ENCODE assay signal across 9 mouse cellular contexts in the genomic region with DNA sequence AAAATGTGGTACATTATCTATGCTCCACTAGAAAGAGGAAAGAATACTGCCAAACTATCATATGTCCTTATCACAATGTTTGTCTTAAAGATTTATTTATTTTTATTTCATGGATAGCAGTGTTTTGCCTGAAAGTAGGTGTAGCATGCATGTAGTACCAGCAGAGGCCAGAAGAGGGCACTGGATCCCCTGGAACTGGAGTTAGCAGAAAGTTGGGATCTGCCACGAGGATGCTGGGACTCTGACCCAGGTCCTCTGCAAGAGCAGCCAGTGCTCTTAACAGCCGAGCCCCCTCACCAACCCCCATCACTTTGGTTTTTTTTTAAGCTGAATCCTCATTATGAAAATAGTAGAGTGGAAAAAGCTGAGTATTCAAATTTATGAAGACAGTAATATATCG. TPM values are rescaled to one million over a fixed set of nuclear protein-coding genes. Genes with fewer than 3 reads are reported as not detected.
A peak's percentile ranks its signal among the peaks of the same experiment; 100 is the strongest.
DNase-seq lines count a peak whose midpoint lies in the region; ATAC-seq and TF ChIP-seq lines count a peak whose summit lies in the region.
"Had no signal": no experiment of that assay in that cellular context is flagged by ENCODE, and none has a peak within 500 bp of the region (broad histone marks: within the 10 kb centered on the region; RNA-seq: fewer than 3 reads in every experiment).

No protein-coding gene starts in this region.

- no peaks in the 10 kb centered on the region for H3K9me3 ChIP-seq in lung, postnatal 0 days (ENCODE audit: low read length)
- H3K9me3 ChIP-seq: embryonic facial prominence, embryonic 15.5 days had no signal

- H3K27ac ChIP-seq in lung, postnatal 0 days (ENCODE audit: low read length): no peak overlapping the region
- H3K27ac ChIP-seq: embryonic facial prominence, embryonic 15.5 days had no signal

- no peak overlapping the region for H3K4me3 ChIP-seq in lung, postnatal 0 days (ENCODE audit: low read depth, low read length)
- H3K4me3 ChIP-seq: embryonic facial prominence, embryonic 15.5 days had no signal

- WGBS in lung, postnatal 0 days: 81% methylated on average over 3 of the region's 3 CpGs

- DNase-seq in heart, postnatal 14 days: peak; percentile 28 to 59
- no peak for DNase-seq in heart, postnatal 25 days (ENCODE audit: low spot score)
- DNase-seq in 3T3-L1 (ENCODE audit: low read depth, low spot score) (peak; percentile 57), NIH3T3 (ENCODE audit: low read depth) (peak; percentile 54)
- DNase-seq in lung, postnatal 0 days (ENCODE audit: low spot score): no peak
- no peak for DNase-seq in urinary bladder, adult 18-20 months (ENCODE audit: low spot score in 2 of 2)
- DNase-seq in embryo, embryonic 9.5 days (ENCODE audit: extremely low spot score): no peak
- no peak for DNase-seq in frontal cortex, postnatal 10 days (ENCODE audit: low spot score in 2 of 2)

- no peak for TF ChIP-seq EP300 in lung, postnatal 0 days (IDR thresholded peaks at IDR 0.05)

- TF ChIP-seq CTCF in lung, postnatal 0 days (IDR thresholded peaks at IDR 0.05): peak; percentile 74

- no peak overlapping the region for H3K4me2 ChIP-seq in lung, postnatal 0 days (replicated peaks; ENCODE audit: low read depth, low read length)
- H3K4me2 ChIP-seq: embryonic facial prominence, embryonic 15.5 days had no signal

- intact Hi-C loops in heart, postnatal 14 days (cut with DNase I): loop anchor here (5.0 to 10.0 kb wide), 4 partner anchors 54 to 614 kb away; no protein-coding TSS in a partner anchor
- intact Hi-C loops in heart, postnatal 25 days (cut with DNase I): loop anchor here (5.0 to 10.0 kb wide), 4 partner anchors 156 to 606 kb away; no protein-coding TSS in a partner anchor

- H3K27me3 ChIP-seq in lung, postnatal 0 days (replicated peaks; ENCODE audit: insufficient read depth, low read length): no peaks in the 10 kb centered on the region
- H3K27me3 ChIP-seq: embryonic facial prominence, embryonic 15.5 days had no signal

- no peak for ATAC-seq in lung, postnatal 0 days

- H3K9ac ChIP-seq in lung, postnatal 0 days (replicated peaks; ENCODE audit: low read depth): no peak overlapping the region
- H3K9ac ChIP-seq: embryonic facial prominence, embryonic 15.5 days had no signal

- H3K4me1 ChIP-seq in lung, postnatal 0 days (ENCODE audit: insufficient read depth, low read depth, low read length): no peaks in the 10 kb centered on the region

- H3K36me3 ChIP-seq in lung, postnatal 0 days (ENCODE audit: insufficient read depth, low read length): no peaks in the 10 kb centered on the region
- H3K36me3 ChIP-seq: embryonic facial prominence, embryonic 15.5 days had no signal

RNA-seq across cellular contexts. Expression of gene Msrb3, which starts 37.7 kb away (rescaled TPM):
- total RNA-seq in heart, postnatal 14 days (2021): 100 to 1,000 TPM; 104 TPM
- 100 to 1,000 TPM; 101 to 106 TPM for total RNA-seq in heart, postnatal 25 days (2021)
- 18.5 and 18.8 TPM in 2 replicates for polyA plus RNA-seq in lung, postnatal 0 days (2015; fragmentation: Nextera tagmentation; extraction: Ambion mirVana)

Comparison
In these comparisons a context has a peak if more than half of its experiments do, and no peak if none do; other contexts are left out.
1. DNase-seq: peak in heart, postnatal 14 days (2 of 2), 3T3-L1 (single experiment) and NIH3T3 (single experiment); none in heart, postnatal 25 days (single experiment), lung, postnatal 0 days (single experiment), urinary bladder, adult 18-20 months (0 of 2), embryo, embryonic 9.5 days (single experiment) and frontal cortex, postnatal 10 days (0 of 2).